Mouse (Mus musculus) MEL (cell line): ENCODE results near the gene Gramd2. TPM values are rescaled to one million over a fixed set of nuclear protein-coding genes. Genes with fewer than 3 reads are reported as not detected.

Source experiments
- DNase-seq: peaks from one replicate; pipeline ENCODE4 v3.0.0; 2011; ENCODE audit warnings: low read depth, low spot score
- H3K27ac ChIP-seq: 2 replicates; pipeline ENCODE4 v1.5.1; 2012; ENCODE audit warnings: low read depth, mild to moderate bottlenecking, control low read depth, low read length, moderate library complexity; ENCODE audit not compliant: control insufficient read depth
- H3K27me3 ChIP-seq, 2 experiments: fragments of 150-350 bp in 1 of 2; sonication (generic) in 1 of 2; 2 replicates each; pipeline ENCODE4 v1.6.1; 2012; ENCODE audit warnings: low read length in 2 of 2, mild to moderate bottlenecking in 2 of 2, improper control_type of control experiment in 1 of 2, moderate library complexity in 1 of 2; ENCODE audit not compliant: insufficient read depth in 2 of 2, control insufficient read depth in 1 of 2
- H3K36me3 ChIP-seq, 2 experiments: 2 replicates each; pipeline ENCODE4 v1.6.1; 2012 to 2014; ENCODE audit warnings: low read length in 2 of 2, improper control_type of control experiment in 1 of 2, inconsistent platforms in 1 of 2, mild to moderate bottlenecking in 1 of 2; ENCODE audit not compliant: insufficient read depth in 2 of 2, control insufficient read depth in 1 of 2
- H3K4me1 ChIP-seq, 2 experiments: fragments of 150-350 bp in 1 of 2; sonication (generic) in 1 of 2; 2 replicates each; pipeline ENCODE4 v1.6.1; 2012; ENCODE audit warnings: low read length in 2 of 2, improper control_type of control experiment in 1 of 2, mild to moderate bottlenecking in 1 of 2; ENCODE audit not compliant: insufficient read depth in 2 of 2, control insufficient read depth in 1 of 2
- H3K4me3 ChIP-seq, 2 experiments: fragments of 150-350 bp in 1 of 2; sonication (generic) in 1 of 2; 2 replicates each; pipeline ENCODE4 v1.5.1; 2012; ENCODE audit warnings: low read depth in 2 of 2, low read length in 2 of 2, mild to moderate bottlenecking in 2 of 2, moderate library complexity in 2 of 2, control low read depth in 1 of 2, improper control_type of control experiment in 1 of 2; ENCODE audit not compliant: control insufficient read depth in 1 of 2, insufficient read depth in 1 of 2
- H3K79me2 ChIP-seq: 2 replicates; pipeline ENCODE4 v1.6.1; 2012; ENCODE audit warnings: mild to moderate bottlenecking, low read length, moderate library complexity; ENCODE audit not compliant: control insufficient read depth, poor library complexity, insufficient read depth
- H3K9ac ChIP-seq: 2 replicates; pipeline ENCODE4 v1.6.1; 2012; ENCODE audit warnings: low read depth, mild to moderate bottlenecking, control low read depth, low read length, moderate library complexity; ENCODE audit not compliant: control insufficient read depth, poor library complexity, severe bottlenecking
- H3K9me3 ChIP-seq: fragments of 150-350 bp; sonication (generic); replicated peaks from 2 replicates; pipeline ENCODE4 v1.6.1; 2012; ENCODE audit warnings: mild to moderate bottlenecking, low read length, improper control_type of control experiment, moderate library complexity; ENCODE audit not compliant: insufficient read depth
- BHLHE40 ChIP-seq: IDR thresholded peaks from 2 replicates; pipeline ENCODE4 v1.6.1; 2012; ENCODE audit warnings: low read depth, mild to moderate bottlenecking, inconsistent platforms, low read length, improper control_type of control experiment, borderline replicate concordance
- CTCF ChIP-seq, 3 experiments: IDR thresholded peaks in 2 of 3; conservative IDR thresholded peaks in 1 of 3; 2 replicates each; pipeline ENCODE4 v1.5.1; 2011 to 2012; ENCODE audit warnings: low read length in 3 of 3, low read depth in 2 of 3, mild to moderate bottlenecking in 2 of 3, improper control_type of control experiment in 1 of 3, inconsistent platforms in 1 of 3, mixed read lengths in 1 of 3, moderate library complexity in 1 of 3; ENCODE audit not compliant: control insufficient read depth in 1 of 3, insufficient read depth in 1 of 3, poor library complexity in 1 of 3, severe bottlenecking in 1 of 3
- E2F4 ChIP-seq: IDR thresholded peaks from 2 replicates; pipeline ENCODE4 v1.6.1; 2011; ENCODE audit warnings: low read depth, low read length, improper control_type of control experiment, borderline replicate concordance
- EP300 ChIP-seq, 2 experiments: IDR thresholded peaks; 2 replicates each; pipeline ENCODE4 v1.6.1; 2011; ENCODE audit warnings: improper control_type of control experiment in 2 of 2, low read length in 2 of 2, low read depth in 1 of 2, mild to moderate bottlenecking in 1 of 2
- ETS1 ChIP-seq: IDR thresholded peaks from 2 replicates; pipeline ENCODE4 v1.6.1; 2012; ENCODE audit warnings: low read depth, mild to moderate bottlenecking, inconsistent platforms, low read length, improper control_type of control experiment, moderate library complexity
- MAX ChIP-seq: IDR thresholded peaks from 2 replicates; pipeline ENCODE4 v1.6.1; 2011; ENCODE audit warnings: low read length, improper control_type of control experiment
- MAZ ChIP-seq: IDR thresholded peaks from 2 replicates; pipeline ENCODE4 v1.6.1; 2012; ENCODE audit warnings: low read depth, mild to moderate bottlenecking, inconsistent platforms, low read length, improper control_type of control experiment
- MXI1 ChIP-seq: IDR thresholded peaks from 2 replicates; pipeline ENCODE4 v1.6.1; 2011; ENCODE audit warnings: mild to moderate bottlenecking, low read depth, low read length, improper control_type of control experiment
- MYC ChIP-seq: IDR thresholded peaks from 2 replicates; pipeline ENCODE4 v1.6.1; 2011; ENCODE audit warnings: low read depth, mild to moderate bottlenecking, low read length, improper control_type of control experiment, moderate library complexity
- NELFE ChIP-seq: IDR thresholded peaks from 2 replicates; pipeline ENCODE4 v1.6.1; 2011; ENCODE audit warnings: low read depth, low read length, improper control_type of control experiment
- POLR2A ChIP-seq, 2 experiments: IDR thresholded peaks; 2 replicates each; pipeline ENCODE4 v1.6.1; 2011 to 2012; ENCODE audit warnings: low read length in 2 of 2, mild to moderate bottlenecking in 2 of 2, control low read depth in 1 of 2, improper control_type of control experiment in 1 of 2, low read depth in 1 of 2, moderate library complexity in 1 of 2; ENCODE audit not compliant: control insufficient read depth in 1 of 2, insufficient read depth in 1 of 2, poor library complexity in 1 of 2
- RCOR1 ChIP-seq: IDR thresholded peaks from 2 replicates; pipeline ENCODE4 v1.6.1; 2012; ENCODE audit warnings: low read depth, mild to moderate bottlenecking, inconsistent platforms, low read length, improper control_type of control experiment
- SIN3A ChIP-seq: IDR thresholded peaks from 2 replicates; pipeline ENCODE4 v1.6.1; 2012; ENCODE audit warnings: low read length, improper control_type of control experiment, inconsistent platforms
- SMC3 ChIP-seq: IDR thresholded peaks from 2 replicates; pipeline ENCODE4 v1.6.1; 2011; ENCODE audit warnings: low read depth, low read length, improper control_type of control experiment
- TBP ChIP-seq: IDR thresholded peaks from 2 replicates; pipeline ENCODE4 v1.8.0; 2011; ENCODE audit warnings: low read depth, low read length, improper control_type of control experiment
- TCF12 ChIP-seq: IDR thresholded peaks from 2 replicates; pipeline ENCODE4 v1.6.1; 2014; ENCODE audit warnings: low read depth, mild to moderate bottlenecking, inconsistent platforms, low read length, improper control_type of control experiment, moderate library complexity
- USF2 ChIP-seq, 2 experiments: IDR thresholded peaks; 2 replicates each; pipeline ENCODE4 v1.6.1; 2011 to 2012; ENCODE audit warnings: improper control_type of control experiment in 2 of 2, low read length in 2 of 2, borderline replicate concordance in 1 of 2, inconsistent platforms in 1 of 2, low read depth in 1 of 2, mild to moderate bottlenecking in 1 of 2; ENCODE audit not compliant: insufficient read depth in 1 of 2
- ZKSCAN1 ChIP-seq: IDR thresholded peaks from 2 replicates; pipeline ENCODE4 v1.6.1; 2012; ENCODE audit warnings: low read depth, mild to moderate bottlenecking, inconsistent platforms, low read length, improper control_type of control experiment, moderate library complexity
- ZMIZ1 ChIP-seq: IDR thresholded peaks from 2 replicates; pipeline ENCODE4 v1.6.1; 2012; ENCODE audit warnings: low read depth, mild to moderate bottlenecking, inconsistent platforms, low read length, improper control_type of control experiment, moderate library complexity
- ZNF384 ChIP-seq: IDR thresholded peaks from 2 replicates; pipeline ENCODE4 v1.6.1; 2012; ENCODE audit warnings: low read depth, mild to moderate bottlenecking, inconsistent platforms, low read length, improper control_type of control experiment
- polyA plus RNA-seq, 2 experiments: library from polyadenylated mRNA; stranded (reverse) in 1 of 2; unstranded in 1 of 2; fragments of >175 nt in 1 of 2; fragments of >200 nt in 1 of 2; gene quantifications; 2 replicates each; pipeline versions ENCODE4 v1.2.1 to v1.2.4; 2012; ENCODE audit warnings: low replicate concordance in 2 of 2, low read depth in 1 of 2; ENCODE audit not compliant: insufficient read length in 2 of 2, insufficient read depth in 1 of 2, missing spikeins in 1 of 2
- total RNA-seq: library from RNA; depleted of rRNA; stranded (reverse); fragments of 300-350 nt; gene quantifications from 2 replicates; pipeline ENCODE4 v1.2.3, GENCODE M21; 2012

The Gramd2 gene
- total and polyA plus RNA-seq, 3 experiments, result 0.04 TPM; not detected in 2

DNA sequence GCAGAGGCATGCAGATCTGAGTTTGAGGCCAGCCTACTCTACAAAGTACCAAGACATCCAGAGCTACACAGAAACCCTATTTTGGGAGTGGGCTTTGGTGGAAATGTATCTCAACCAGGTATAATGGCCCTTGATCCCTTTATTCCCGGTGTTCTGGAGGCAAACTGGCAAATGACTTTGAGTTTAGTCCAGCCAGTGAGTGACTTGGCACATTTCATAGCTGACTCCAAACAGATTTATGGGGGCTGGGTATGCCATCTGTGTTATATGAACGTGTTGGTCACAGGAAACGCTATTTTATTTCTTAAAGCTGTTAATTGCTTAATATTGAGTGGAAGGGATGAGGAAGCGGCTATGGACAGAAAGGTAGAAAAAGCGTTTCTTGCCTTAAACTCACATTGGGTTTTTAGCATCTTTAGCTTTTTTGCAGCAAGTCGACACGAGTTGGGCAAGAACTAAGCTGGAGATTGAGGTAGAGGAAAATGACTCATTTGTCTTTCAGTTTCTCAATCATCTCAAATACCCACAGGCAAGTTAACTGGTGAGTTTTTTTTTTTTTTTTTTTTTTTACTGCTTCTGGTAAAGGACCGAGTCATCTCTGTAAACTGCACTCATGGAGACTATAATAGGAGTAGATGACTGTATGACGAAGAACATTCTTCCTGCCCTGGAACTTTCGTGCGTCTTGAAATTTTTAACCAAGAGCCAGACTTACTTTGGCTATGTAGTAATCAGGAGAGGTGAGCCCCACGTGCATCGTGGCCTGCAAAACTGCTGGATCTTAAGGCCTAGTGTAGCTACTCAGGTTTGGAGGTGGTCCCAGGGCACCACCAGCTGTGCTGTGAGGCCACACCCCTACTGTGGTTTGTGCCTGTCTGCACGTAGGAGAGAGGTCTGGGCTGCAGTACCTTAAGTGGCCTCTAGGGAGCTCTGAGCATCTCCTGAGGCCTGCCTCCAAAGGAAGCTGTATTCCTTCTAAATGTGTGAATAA, 20.6 kb upstream of the Gramd2 start:
- H3K79me2 ChIP-seq, result peaks cover 73% of the 10 kb centered on the region
- peak overlapping the region; percentile 26 for H3K9ac ChIP-seq
- peak; percentile 96 for DNase-seq
- H3K4me3 ChIP-seq, result peak overlapping the region; percentile 36 to 73
- peak overlapping the region; percentile 21; the same call in 1 of the 2 replicates for H3K27ac ChIP-seq
- H3K27me3 ChIP-seq, result no peaks in the 10 kb centered on the region
- H3K9me3 ChIP-seq, result no peaks in the 10 kb centered on the region
- H3K4me1 ChIP-seq, result peaks cover 7 to 38% of the 10 kb centered on the region in 2 experiments
- TF ChIP-seq SMC3 (peak; percentile 15; the same call in 1 of the 2 replicates), MAX (peak; percentile 67), BHLHE40 (no peak; the same call in 1 of the 2 replicates), MXI1 (peak; percentile 91), SIN3A (peak; percentile 90; the same call in 1 of the 2 replicates), MAZ (no peak), EP300 (IDR thresholded peaks at IDR 0.05; ENCODE audit: low read depth in 1 of 2, low read length in 2 of 2) (no peak), ZKSCAN1 (no peak), TBP (0 out of 2 replicates have a peak, but pooled peaks have one; percentile 28), ZMIZ1 (peak; percentile 41; the same call in 1 of the 2 replicates), E2F4 (no peak), MYC (peak; percentile 76), NELFE (no peak), POLR2A (IDR thresholded peaks at IDR 0.05; ENCODE audit: control insufficient read depth in 1 of 2, insufficient read depth in 1 of 2, low read depth in 1 of 2, low read length in 2 of 2, poor library complexity in 1 of 2) (peak in 1 of 2 experiments; percentile 45; a peak in 1 of 4 replicates), CTCF (IDR thresholded peaks at IDR 0.05 in 2 of 3, conservative IDR thresholded peaks at IDR 0.05 in 1 of 3; ENCODE audit: control insufficient read depth in 1 of 3, insufficient read depth in 1 of 3, low read depth in 2 of 3, low read length in 3 of 3, poor library complexity in 1 of 3, severe bottlenecking in 1 of 3) (peak; percentile 54 to 95 (median 69)), RCOR1 (no peak), ETS1 (peak; percentile 69; the same call in 1 of the 2 replicates), ZNF384 (peak; percentile 72; the same call in 1 of the 2 replicates), USF2 (IDR thresholded peaks at IDR 0.05; ENCODE audit: borderline replicate concordance in 1 of 2, insufficient read depth in 1 of 2, low read depth in 1 of 2, low read length in 2 of 2) (no peak), TCF12 (peak; percentile 13; the same call in 1 of the 2 replicates)
- peaks cover 6 to 52% of the 10 kb centered on the region in 2 experiments; a peak in 3 of 4 replicates for H3K36me3 ChIP-seq
